Mouse (Mus musculus) cerebellum, adult 2 months (tissue): ENCODE measurements around the gene Slc46a1. TPM values are rescaled to one million over a fixed set of nuclear protein-coding genes. Genes with fewer than 3 reads are reported as not detected.

Experiments
- DNase-seq, 2 experiments: peaks; one replicate each; pipeline ENCODE4 v3.0.0; 2021
- H3K27ac ChIP-seq: fragments of 200-500 bp; 2 replicates; pipeline ENCODE4 v1.5.1; 2012; ENCODE audit warnings: low read length, control low read depth, inconsistent platforms; ENCODE audit not compliant: insufficient read depth
- H3K27me3 ChIP-seq: fragments of 200-500 bp; 2 replicates; pipeline ENCODE4 v1.6.1; 2012; ENCODE audit warnings: inconsistent platforms, mild to moderate bottlenecking, low read length, moderate library complexity; ENCODE audit not compliant: control insufficient read depth, insufficient read depth
- H3K4me1 ChIP-seq: fragments of 200-500 bp; 2 replicates; pipeline ENCODE4 v1.6.1; 2011; ENCODE audit warnings: low read length; ENCODE audit not compliant: control insufficient read depth, insufficient read depth
- H3K4me3 ChIP-seq: fragments of 200-500 bp; replicated peaks from 2 replicates; pipeline ENCODE3; 2011; ENCODE audit warnings: mild to moderate bottlenecking, low read depth, low read length, control low read depth; ENCODE audit not compliant: insufficient read depth
- CTCF ChIP-seq: fragments of 200-500 bp; IDR thresholded peaks from 2 replicates; pipeline ENCODE4 v1.5.1; 2011; ENCODE audit warnings: low read depth, mild to moderate bottlenecking, control low read depth, low read length, moderate library complexity, borderline replicate concordance; ENCODE audit not compliant: insufficient read depth
- POLR2A ChIP-seq: fragments of 200-500 bp; IDR thresholded peaks from 2 replicates; pipeline ENCODE4 v1.6.1; 2011; ENCODE audit warnings: low read length, control low read depth, borderline replicate concordance; ENCODE audit not compliant: insufficient read depth
- WGBS: fragments of 180-500 bp; shearing (Covaris S2); methylation state at CpG from one replicate; pipeline ENCODE4 v1.1.7; 2018; 5-methylcytosine and 5-hydroxymethylcytosine counted together
- polyA plus RNA-seq: library from polyadenylated mRNA; depleted of rRNA; stranded (reverse); fragments of >200 nt; gene quantifications from 2 replicates; pipeline ENCODE4 v1.2.3, GENCODE M21; 2012; rRNA removed

Slc46a1 gene
- polyA plus RNA-seq, 1 experiment, result 15.2 TPM

DNA sequence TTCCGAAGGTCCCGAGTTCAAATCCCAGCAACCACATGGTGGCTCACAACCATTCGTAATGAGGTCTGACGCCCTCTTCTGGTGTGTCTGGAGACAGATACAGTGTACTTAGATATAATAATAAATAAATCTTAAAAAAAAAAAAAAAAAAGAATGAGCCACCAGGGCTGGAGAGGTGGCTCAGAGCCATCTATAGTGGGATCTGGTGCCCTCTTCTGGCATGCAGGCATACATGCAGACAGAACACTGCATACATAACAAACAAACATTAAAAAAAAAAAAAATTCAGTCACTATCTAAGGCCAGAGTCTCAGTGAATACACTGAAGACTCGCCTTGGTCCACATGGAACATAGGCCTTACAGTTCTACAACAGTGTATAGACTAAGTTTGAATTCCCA lies 43.7 kb downstream of the Slc46a1 start:
- no peak for DNase-seq
- Histone ChIP-seq H3K4me1 (peaks cover 10% of the 10 kb centered on the region; the same call in 1 of the 2 replicates), H3K27ac (no peak overlapping the region), H3K27me3 (no peaks in the 10 kb centered on the region), H3K4me3 (no peak overlapping the region)
- WGBS, result 69% methylated on average over 5 of the region's 5 CpGs
- TF ChIP-seq POLR2A (no peak), CTCF (peak; percentile 37; the same call in 1 of the 2 replicates)

DNA sequence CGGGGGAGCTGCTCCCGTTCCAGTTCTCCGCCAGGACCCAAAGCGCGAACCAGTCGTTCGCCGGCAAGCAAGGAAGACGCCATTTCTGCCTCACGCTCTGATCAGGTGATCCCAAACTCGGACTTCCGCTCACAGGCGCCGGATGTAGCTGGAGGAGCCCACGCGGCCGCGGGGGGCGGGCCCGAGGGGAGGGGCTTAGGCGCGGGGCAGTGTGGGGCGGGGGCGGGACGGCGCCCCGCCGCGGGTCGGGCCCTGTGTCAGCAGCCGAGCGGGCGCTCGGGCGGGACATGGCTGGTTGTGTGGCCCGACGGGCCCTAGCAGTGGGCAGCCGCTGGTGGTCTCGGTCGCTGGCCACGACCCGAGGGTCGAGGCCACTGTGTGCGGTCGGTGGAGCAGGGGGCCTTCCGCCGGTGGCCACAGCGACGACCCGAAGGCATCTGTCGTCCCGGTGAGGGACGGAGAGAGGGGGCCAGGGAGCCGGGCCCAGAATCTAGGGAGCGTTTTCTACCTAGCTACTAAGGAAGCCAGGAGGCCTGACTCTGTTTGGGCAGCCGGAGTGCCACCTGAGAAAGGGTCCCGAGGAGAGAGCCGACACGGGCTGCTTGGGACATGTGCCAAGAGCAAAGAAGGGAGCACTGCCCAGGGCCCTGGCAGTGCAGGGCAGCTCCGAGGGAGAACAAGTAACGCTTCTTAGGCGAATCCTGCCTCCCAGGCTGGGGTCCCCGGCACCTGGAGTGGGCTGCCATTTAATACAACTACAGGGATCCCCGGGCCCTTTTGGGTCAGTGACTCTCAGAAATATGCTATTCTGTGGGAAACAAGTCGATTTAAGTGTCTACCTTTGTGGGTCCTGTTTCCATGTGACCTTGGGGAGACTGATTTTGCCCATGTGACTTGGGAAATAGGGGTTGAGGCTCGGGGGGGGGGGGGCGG lies 46.8 kb downstream of the Slc46a1 start, which contains the start of the genes Tmem199 and Poldip2:
Gene Tmem199, minus strand, starts transcription at position 148 of the 933 bp plus-strand sequence.
Gene Poldip2, plus strand, starts transcription at position 169 of the 933 bp plus-strand sequence.
- H3K27me3 ChIP-seq, result no peaks in the 10 kb centered on the region

DNA sequence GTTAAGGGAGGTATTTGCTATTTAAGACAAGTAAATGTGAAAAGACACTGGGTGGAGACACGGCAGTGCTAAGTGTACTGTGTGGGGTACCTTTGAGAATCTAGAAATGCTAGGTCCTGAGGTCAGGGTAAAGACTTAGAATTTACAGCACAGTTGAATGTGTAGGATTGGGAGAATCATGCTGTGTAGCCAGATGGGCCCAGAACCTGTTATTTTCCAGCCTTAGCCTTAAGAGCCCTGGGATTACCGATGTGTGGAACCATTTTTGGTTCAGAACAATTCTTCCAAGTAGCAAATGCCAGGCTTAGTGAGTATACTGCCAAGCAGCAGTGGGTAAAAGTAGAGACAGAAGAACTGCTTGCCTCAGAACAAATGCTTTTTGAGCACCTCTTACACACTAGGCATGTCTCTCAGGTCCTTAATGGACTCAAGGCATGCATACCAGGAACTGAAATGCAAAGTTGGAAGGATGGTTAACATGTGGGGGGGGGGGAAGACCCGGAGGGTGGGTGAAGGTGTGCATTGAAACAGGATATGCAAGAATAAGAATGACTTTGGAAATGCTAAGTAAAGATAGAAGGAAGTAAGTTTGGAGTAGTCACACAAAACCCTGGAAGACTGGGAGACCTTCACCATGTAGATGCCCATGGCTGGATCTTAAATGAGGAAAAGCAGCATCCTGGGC lies 47.8 kb downstream of the Slc46a1 start:
- TF ChIP-seq POLR2A (no peak), CTCF (no peak)

More for the DNA sequence above, 46.8 kb downstream of the Slc46a1 start, which contains the start of the genes Tmem199 and Poldip2:
- TF ChIP-seq POLR2A (peak; percentile 91), CTCF (no peak)
- H3K27ac ChIP-seq, result peak within 1 kb of the TSS; percentile 95
- peak within 1 kb of the TSS; percentile 83 for H3K4me3 ChIP-seq
- DNase-seq, result peak; percentile 89 to 91
- WGBS, result 1% methylated on average over 67 of the region's 67 CpGs
- H3K4me1 ChIP-seq, result peaks cover 14% of the 10 kb centered on the region; the same call in 1 of the 2 replicates

DNA sequence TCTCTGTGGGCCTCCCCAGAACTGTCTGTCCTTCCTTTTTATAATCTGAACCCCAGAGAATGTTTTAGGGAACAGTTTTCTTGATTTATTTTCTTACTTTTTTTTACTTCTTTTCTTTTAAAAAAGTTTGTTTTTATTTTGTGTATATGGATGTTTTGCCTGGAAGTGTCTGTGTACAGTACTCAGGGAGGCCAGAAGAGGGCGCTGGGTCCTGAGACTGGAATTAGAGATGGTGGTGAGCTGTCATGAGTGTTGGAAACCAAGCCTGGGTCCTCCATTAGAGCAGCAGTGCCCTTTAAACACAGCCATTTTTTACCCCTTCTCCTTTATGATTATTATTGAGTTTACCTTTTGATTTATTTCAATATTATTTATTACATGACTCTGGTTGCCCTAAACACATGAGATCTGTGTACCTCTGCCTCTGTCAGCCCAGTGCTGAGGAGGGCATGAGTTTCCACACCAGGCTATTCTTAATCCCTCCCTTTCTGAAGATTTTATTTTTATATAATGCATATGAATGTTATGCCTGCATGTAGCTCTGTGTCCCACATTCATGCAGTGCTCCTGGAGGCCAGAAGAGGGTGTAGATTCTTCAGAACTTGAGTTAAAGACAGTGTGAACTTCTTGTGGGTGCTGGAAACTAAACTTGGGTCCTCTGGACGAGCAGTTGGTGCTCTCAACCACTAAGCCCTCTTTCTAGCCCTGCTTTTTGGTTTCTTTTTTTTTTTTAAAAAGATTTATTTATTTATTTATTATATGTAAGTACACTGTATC lies 50.2 kb downstream of the Slc46a1 start:
- Histone ChIP-seq H3K4me3 (no peak overlapping the region), H3K4me1 (peaks cover 14% of the 10 kb centered on the region; the same call in 1 of the 2 replicates), H3K27ac (no peak overlapping the region), H3K27me3 (no peaks in the 10 kb centered on the region)
- 65% methylated on average over 2 of the region's 2 CpGs for WGBS
- TF ChIP-seq POLR2A, result no peak
- peak; percentile 37; the same call in 1 of the 2 replicates for TF ChIP-seq CTCF
- DNase-seq, result no peak

More for the DNA sequence above, 47.8 kb downstream of the Slc46a1 start:
- H3K4me1 ChIP-seq, result peaks cover 14% of the 10 kb centered on the region; the same call in 1 of the 2 replicates
- H3K27me3 ChIP-seq, result no peaks in the 10 kb centered on the region
- peak; percentile 42 to 64 for DNase-seq
- WGBS, result 33% methylated on average over 3 of the region's 3 CpGs
- peak overlapping the region; percentile 80 for H3K4me3 ChIP-seq
- peak overlapping the region; percentile 42 for H3K27ac ChIP-seq

DNA sequence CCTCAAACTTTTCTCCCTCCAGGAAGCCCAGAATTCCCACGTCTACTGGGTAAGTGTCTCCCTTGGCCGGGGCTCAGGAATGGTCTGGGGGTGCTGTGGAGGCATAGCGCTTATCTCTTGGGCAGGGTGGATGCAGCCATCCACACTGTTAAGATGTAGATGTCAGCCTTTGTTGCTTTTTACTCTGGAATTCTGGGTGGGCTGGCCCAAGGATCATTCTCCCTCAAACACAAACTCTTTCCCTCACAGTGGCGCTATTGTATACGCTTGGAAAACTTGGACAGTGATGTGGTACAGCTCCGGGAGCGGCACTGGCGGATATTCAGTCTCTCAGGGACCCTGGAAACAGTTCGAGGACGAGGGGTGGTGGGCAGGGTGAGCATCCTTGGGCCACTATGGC lies 53.4 kb downstream of the Slc46a1 start:
- 79% methylated on average over 10 of the region's 10 CpGs for WGBS

More for the DNA sequence above, 53.4 kb downstream of the Slc46a1 start:
- Histone ChIP-seq H3K4me3 (no peak overlapping the region), H3K27me3 (no peaks in the 10 kb centered on the region), H3K27ac (no peak overlapping the region), H3K4me1 (peaks cover 9% of the 10 kb centered on the region; the same call in 1 of the 2 replicates)
- TF ChIP-seq CTCF, result no peak
- TF ChIP-seq POLR2A, result no peak
- no peak for DNase-seq

Other genes with a start within 250 kb of the Slc46a1 start
- 121 and 124 TPM in 2 replicates for gene Sdf2, start 220.0 kb upstream of the Slc46a1 start, polyA plus RNA-seq
- 48.8 and 50.3 TPM in 2 replicates for gene Supt6, start 219.7 kb upstream of the Slc46a1 start, polyA plus RNA-seq
- gene 2610507B11Rik, start 203.9 kb upstream of the Slc46a1 start, polyA plus RNA-seq, result 112 and 118 TPM in 2 replicates
- gene BC030499, start 174.9 kb upstream of the Slc46a1 start, polyA plus RNA-seq, result 2.6 and 2.9 TPM in 2 replicates
- 17.6 and 19.0 TPM in 2 replicates for gene Spag5, start 164.2 kb upstream of the Slc46a1 start, polyA plus RNA-seq
- gene Aldoc, start 142.7 kb upstream of the Slc46a1 start, polyA plus RNA-seq, result 2,621 and 2,670 TPM in 2 replicates
- gene Pigs, start 137.3 kb upstream of the Slc46a1 start, polyA plus RNA-seq, result 94.2 and 98.6 TPM in 2 replicates
- gene Unc119, start 122.2 kb upstream of the Slc46a1 start, polyA plus RNA-seq, result 72.2 and 75.2 TPM in 2 replicates
- not detected in 2 replicates for gene Foxn1, start 79.1 kb upstream of the Slc46a1 start, polyA plus RNA-seq
- gene Slc13a2, start 43.5 kb upstream of the Slc46a1 start, polyA plus RNA-seq, result not detected in 2 replicates
- gene Sarm1, start 32.1 kb downstream of the Slc46a1 start, polyA plus RNA-seq, result 29.0 and 32.0 TPM in 2 replicates
- gene Vtn, start 33.4 kb downstream of the Slc46a1 start, polyA plus RNA-seq, result 142 and 143 TPM in 2 replicates
- 14.7 and 17.3 TPM in 2 replicates for gene Sebox, start 37.8 kb downstream of the Slc46a1 start, polyA plus RNA-seq
- 67.9 and 69.5 TPM in 2 replicates for gene Tmem199, start 46.5 kb downstream of the Slc46a1 start, polyA plus RNA-seq
- gene Poldip2, start 46.5 kb downstream of the Slc46a1 start, polyA plus RNA-seq, result 133 TPM in 2 replicates
- gene Tnfaip1, start 70.6 kb downstream of the Slc46a1 start, polyA plus RNA-seq, result 36.7 and 38.0 TPM in 2 replicates
- 83.7 and 91.8 TPM in 2 replicates for gene Ift20, start 70.7 kb downstream of the Slc46a1 start, polyA plus RNA-seq
- 15.6 and 15.9 TPM in 2 replicates for gene Tmem97, start 85.1 kb downstream of the Slc46a1 start, polyA plus RNA-seq
- 25.6 TPM in 2 replicates for gene Nlk, start 231.7 kb downstream of the Slc46a1 start, polyA plus RNA-seq